Comparison of ENCODE assay signal across 10 mouse cellular contexts in genomic region chr3:79261816-79262316, GRCm38 (mm10). TPM values are rescaled to one million over a fixed set of nuclear protein-coding genes. Genes with fewer than 3 reads are reported as not detected.
A peak's percentile ranks its signal among the peaks of the same experiment; 100 is the strongest.
DNase-seq lines count a peak whose midpoint lies in the region; ATAC-seq and TF ChIP-seq lines count a peak whose summit lies in the region.
"Had no signal": no experiment of that assay in that cellular context is flagged by ENCODE, and none has a peak within 500 bp of the region (broad histone marks: within the 10 kb centered on the region; RNA-seq: fewer than 3 reads in every experiment).

No protein-coding gene starts in this region.

- no peak for TF ChIP-seq EP300 in MEL (IDR thresholded peaks at IDR 0.05; ENCODE audit: low read depth in 1 of 2, low read length in 2 of 2)

- H3K4me1 ChIP-seq in MEL (ENCODE audit: control insufficient read depth in 1 of 2, insufficient read depth in 2 of 2, low read length in 2 of 2) = no peaks in the 10 kb centered on the region
- H3K4me1 ChIP-seq in liver, embryonic 12.5 days = no peaks in the 10 kb centered on the region
- H3K4me1 ChIP-seq in hindbrain, embryonic 11.5 days (replicated peaks; ENCODE audit: control insufficient read depth, insufficient read depth, low read length) = no peaks in the 10 kb centered on the region

- H3K4me3 ChIP-seq in MEL (ENCODE audit: control insufficient read depth in 1 of 2, insufficient read depth in 1 of 2, low read depth in 2 of 2, low read length in 2 of 2) = no peak overlapping the region
- H3K4me3 ChIP-seq in liver, embryonic 12.5 days = no peak overlapping the region
- no peak overlapping the region for H3K4me3 ChIP-seq in hindbrain, embryonic 11.5 days (ENCODE audit: low read depth, low read length)
- H3K4me3 ChIP-seq: heart, embryonic 10.5 days; limb, embryonic 12.5 days had no signal

- WGBS in liver, embryonic 12.5 days (ENCODE audit: insufficient replicate concordance) = 85% methylated on average over 6 of the region's 6 CpGs
- 75% methylated on average over 6 of the region's 6 CpGs for WGBS in hindbrain, embryonic 11.5 days

- no peak overlapping the region for H3K9ac ChIP-seq in MEL (ENCODE audit: control insufficient read depth, low read depth, low read length, poor library complexity, severe bottlenecking)
- H3K9ac ChIP-seq in liver, embryonic 12.5 days = no peak overlapping the region
- no peak overlapping the region for H3K9ac ChIP-seq in hindbrain, embryonic 11.5 days (ENCODE audit: low read depth, low read length)
- H3K9ac ChIP-seq: limb, embryonic 12.5 days had no signal

- TF ChIP-seq RAD21 in MEL (IDR thresholded peaks at IDR 0.05; ENCODE audit: low read depth, low read length) = no peak

- TF ChIP-seq CTCF in MEL (IDR thresholded peaks at IDR 0.05 in 2 of 3, conservative IDR thresholded peaks at IDR 0.05 in 1 of 3; ENCODE audit: control insufficient read depth in 1 of 3, insufficient read depth in 1 of 3, low read depth in 2 of 3, low read length in 3 of 3, poor library complexity in 1 of 3, severe bottlenecking in 1 of 3) = no peak

- TF ChIP-seq POLR2A in MEL (IDR thresholded peaks at IDR 0.05; ENCODE audit: control insufficient read depth in 1 of 2, insufficient read depth in 1 of 2, low read depth in 1 of 2, low read length in 2 of 2, poor library complexity in 1 of 2) = no peak

- H3K79me2 ChIP-seq in MEL (ENCODE audit: control insufficient read depth, insufficient read depth, low read length, poor library complexity) = peaks cover 1% of the 10 kb centered on the region; the same call in 1 of the 2 replicates

- H3K27ac ChIP-seq in MEL (ENCODE audit: control insufficient read depth, low read depth, low read length) = no peak overlapping the region
- H3K27ac ChIP-seq in liver, embryonic 12.5 days = no peak overlapping the region
- no peak overlapping the region for H3K27ac ChIP-seq in hindbrain, embryonic 11.5 days (ENCODE audit: low read depth, low read length)
- H3K27ac ChIP-seq: heart, embryonic 10.5 days; limb, embryonic 12.5 days had no signal

- ATAC-seq in liver, embryonic 12.5 days = peak; percentile 57
- no peak for ATAC-seq in erythroid progenitor cell, adult 5-6 weeks (replicated peaks; ENCODE audit: low FRiP score, poor library complexity, severe bottlenecking)
- ATAC-seq in megakaryocyte-erythroid progenitor cell, adult 5-6 weeks (replicated peaks; ENCODE audit: low FRiP score, low TSS enrichment, poor library complexity, severe bottlenecking) = no peak
- ATAC-seq in hindbrain, embryonic 11.5 days (ENCODE audit: low FRiP score) = no peak

- H3K27me3 ChIP-seq in MEL (ENCODE audit: control insufficient read depth in 1 of 2, insufficient read depth in 2 of 2, low read length in 2 of 2) = no peaks in the 10 kb centered on the region
- no peaks in the 10 kb centered on the region for H3K27me3 ChIP-seq in liver, embryonic 12.5 days (replicated peaks)
- H3K27me3 ChIP-seq in hindbrain, embryonic 11.5 days (ENCODE audit: control insufficient read depth, insufficient read depth, low read length) = no peaks in the 10 kb centered on the region
- H3K27me3 ChIP-seq: limb, embryonic 12.5 days had no signal

- H3K36me3 ChIP-seq in MEL (ENCODE audit: control insufficient read depth in 1 of 2, insufficient read depth in 2 of 2, low read length in 2 of 2) = no peaks in the 10 kb centered on the region
- no peaks in the 10 kb centered on the region for H3K36me3 ChIP-seq in liver, embryonic 12.5 days
- H3K36me3 ChIP-seq in hindbrain, embryonic 11.5 days (ENCODE audit: control insufficient read depth, insufficient read depth, low read length) = no peaks in the 10 kb centered on the region
- H3K36me3 ChIP-seq: heart, embryonic 10.5 days; limb, embryonic 12.5 days had no signal

- DNase-seq in adrenal gland, postnatal 10 days = peak; percentile 28
- DNase-seq in adrenal gland, adult 8-10 months = no peak
- no peak for DNase-seq in MEL (ENCODE audit: low read depth, low spot score)
- peak; percentile 42 for DNase-seq in gonadal fat pad, adult 2 months (ENCODE audit: low read depth)
- DNase-seq in hindbrain, embryonic 11.5 days (ENCODE audit: low spot score) = no peak

- no peak overlapping the region for H3K4me2 ChIP-seq in liver, embryonic 12.5 days
- no peak overlapping the region for H3K4me2 ChIP-seq in hindbrain, embryonic 11.5 days (replicated peaks; ENCODE audit: low read depth, low read length)
- H3K4me2 ChIP-seq: limb, embryonic 12.5 days had no signal

- no peaks in the 10 kb centered on the region for H3K9me3 ChIP-seq in MEL (replicated peaks; ENCODE audit: insufficient read depth, low read length)
- no peaks in the 10 kb centered on the region for H3K9me3 ChIP-seq in liver, embryonic 12.5 days (replicated peaks)
- no peaks in the 10 kb centered on the region for H3K9me3 ChIP-seq in hindbrain, embryonic 11.5 days (ENCODE audit: control insufficient read depth, low read length)
- H3K9me3 ChIP-seq: heart, embryonic 10.5 days; limb, embryonic 12.5 days had no signal

TF ChIP-seq in MEL, 35 proteins besides CTCF, POLR2A, EP300 and RAD21:
- TF ChIP-seq BHLHE40 (IDR thresholded peaks at IDR 0.05; ENCODE audit: borderline replicate concordance, low read depth, low read length) (no peak), ZNF384 (IDR thresholded peaks at IDR 0.05; ENCODE audit: low read depth, low read length) (0 out of 2 replicates have a peak, but pooled peaks have one; percentile 6), TAL1 (IDR thresholded peaks at IDR 0.05; ENCODE audit: low read length) (no peak), JUND (IDR thresholded peaks at IDR 0.05; ENCODE audit: low read depth, low read length) (no peak), ELF1 (IDR thresholded peaks at IDR 0.05; ENCODE audit: low read depth, low read length) (no peak)

RNA-seq across cellular contexts. Expression of gene Rapgef2, which starts 24.5 kb away (rescaled TPM):
- 10 to 100 TPM; 25.2 to 30.4 TPM for total RNA-seq in adrenal gland, postnatal 10 days (2021)
- 10 to 100 TPM; 21.3 to 32.2 (median 26.2) TPM for total RNA-seq in adrenal gland, adult 8-10 months (2022)
- total RNA-seq in MEL (2012; rRNA removed) = 4.2 and 4.3 TPM in 2 replicates
- 1 to 10 TPM in 1 of 2 experiments, not detected in 1; 4.6 TPM for polyA plus RNA-seq in MEL (2012; ENCODE audit: insufficient read depth in 1 of 2, insufficient read length in 2 of 2, low read depth in 1 of 2, low replicate concordance in 2 of 2, missing spikeins in 1 of 2)
- 9.5 and 10.5 TPM in 2 replicates for polyA plus RNA-seq in gonadal fat pad, adult 2 months (2012; rRNA removed)
- 2.1 and 2.2 TPM in 2 replicates for polyA plus RNA-seq in liver, embryonic 12.5 days (2016; fragmentation: Nextera tagmentation; extraction: Ambion mirVana)
- 2.1 and 7.6 TPM in 2 replicates for total RNA-seq in erythroid progenitor cell, adult 5-6 weeks (2015; ENCODE audit: low replicate concordance)
- 0.38 and 2.8 TPM in 2 replicates for total RNA-seq in erythroid progenitor cell, adult 5-6 weeks (2017; ENCODE audit: low replicate concordance)
- total RNA-seq in megakaryocyte-erythroid progenitor cell, adult 5-6 weeks (2014; fragmentation: Nextera tagmentation) = 5.4 and 8.1 TPM in 2 replicates
- total RNA-seq in megakaryocyte-erythroid progenitor cell, adult 5-6 weeks (2017) = 8.3 and 11.2 TPM in 2 replicates
- polyA plus RNA-seq in hindbrain, embryonic 11.5 days (2014; fragmentation: Nextera tagmentation; extraction: Ambion mirVana) = 6.7 and 8.1 TPM in 2 replicates

Comparison
In these comparisons a context has a peak if more than half of its experiments do, and no peak if none do; other contexts are left out.
1. DNase-seq: peak in adrenal gland, postnatal 10 days (single experiment) and gonadal fat pad, adult 2 months (single experiment); none in adrenal gland, adult 8-10 months (single experiment), MEL (single experiment) and hindbrain, embryonic 11.5 days (single experiment).